Mouse (Mus musculus) stomach, postnatal 0 days (tissue): ENCODE measurements around the gene Gm45062. TPM values are rescaled to one million over a fixed set of nuclear protein-coding genes. Genes with fewer than 3 reads are reported as not detected.

Experiments
- ATAC-seq: fragments of 200-750 bp; cut with Nextera tagmentation; 2 replicates; pipeline ENCODE4 v1.8.0; 2017; ENCODE audit not compliant: low FRiP score, low TSS enrichment
- DNase-seq: peaks from one replicate; pipeline ENCODE4 v3.0.0-alpha.2; 2016; ENCODE audit warnings: low spot score
- H3K27ac ChIP-seq: fragments of 300-500 bp; sonication (generic); replicated peaks from 2 replicates; pipeline ENCODE4 v1.5.1; 2014; ENCODE audit warnings: mild to moderate bottlenecking, control low read depth
- H3K27me3 ChIP-seq: fragments of 300-500 bp; sonication (generic); 2 replicates; pipeline ENCODE4 v1.6.1; 2014; ENCODE audit warnings: low read length; ENCODE audit not compliant: control insufficient read depth, insufficient read depth
- H3K36me3 ChIP-seq: fragments of 300-500 bp; sonication (generic); 2 replicates; pipeline ENCODE4 v1.6.1; 2014; ENCODE audit warnings: low read length, mixed read lengths; ENCODE audit not compliant: control insufficient read depth, insufficient read depth
- H3K4me1 ChIP-seq: fragments of 300-500 bp; sonication (generic); replicated peaks from 2 replicates; pipeline ENCODE4 v1.6.1; 2014; ENCODE audit warnings: antibody characterized with exemption; ENCODE audit not compliant: control insufficient read depth, insufficient read depth
- H3K4me2 ChIP-seq: fragments of 300-500 bp; sonication (generic); replicated peaks from 2 replicates; pipeline ENCODE4 v1.6.1; 2014; ENCODE audit warnings: low read depth, mild to moderate bottlenecking, control low read depth, moderate library complexity
- H3K4me3 ChIP-seq: fragments of 300-500 bp; sonication (generic); 2 replicates; pipeline ENCODE4 v1.5.1; 2014; ENCODE audit warnings: low read depth, low read length, control low read depth
- H3K9ac ChIP-seq: fragments of 300-500 bp; sonication (generic); 2 replicates; pipeline ENCODE4 v1.6.1; 2014; ENCODE audit warnings: mild to moderate bottlenecking, low read length, control low read depth, mixed read lengths
- H3K9me3 ChIP-seq: fragments of 300-500 bp; sonication (generic); 2 replicates; pipeline ENCODE4 v1.6.1; 2016; ENCODE audit warnings: low read length; ENCODE audit not compliant: control insufficient read depth
- CTCF ChIP-seq: IDR thresholded peaks from 2 replicates; pipeline ENCODE4 v1.5.1; 2016; ENCODE audit warnings: antibody characterized with exemption, low read depth, mild to moderate bottlenecking, moderate library complexity
- EP300 ChIP-seq: optimal IDR thresholded peaks from 2 replicates; pipeline ENCODE3; 2016; ENCODE audit warnings: antibody characterized with exemption
- WGBS: fragments of 180-500 bp; shearing (Covaris S2); extraction: QIAGEN DNeasy Blood & Tissue Kit; methylation state at CpG from one replicate; pipeline ENCODE4 v1.1.7; 2014; 5-methylcytosine and 5-hydroxymethylcytosine counted together
- polyA plus RNA-seq: library from polyadenylated mRNA; unstranded; fragments of >200 nt; fragmentation: Nextera tagmentation; extraction: Ambion mirVana; gene quantifications from 2 replicates; pipeline ENCODE4 v1.2.1, GENCODE M21; 2015

The Gm45062 gene
- polyA plus RNA-seq, 1 experiment from 2014 or later = 1.9 TPM

DNA sequence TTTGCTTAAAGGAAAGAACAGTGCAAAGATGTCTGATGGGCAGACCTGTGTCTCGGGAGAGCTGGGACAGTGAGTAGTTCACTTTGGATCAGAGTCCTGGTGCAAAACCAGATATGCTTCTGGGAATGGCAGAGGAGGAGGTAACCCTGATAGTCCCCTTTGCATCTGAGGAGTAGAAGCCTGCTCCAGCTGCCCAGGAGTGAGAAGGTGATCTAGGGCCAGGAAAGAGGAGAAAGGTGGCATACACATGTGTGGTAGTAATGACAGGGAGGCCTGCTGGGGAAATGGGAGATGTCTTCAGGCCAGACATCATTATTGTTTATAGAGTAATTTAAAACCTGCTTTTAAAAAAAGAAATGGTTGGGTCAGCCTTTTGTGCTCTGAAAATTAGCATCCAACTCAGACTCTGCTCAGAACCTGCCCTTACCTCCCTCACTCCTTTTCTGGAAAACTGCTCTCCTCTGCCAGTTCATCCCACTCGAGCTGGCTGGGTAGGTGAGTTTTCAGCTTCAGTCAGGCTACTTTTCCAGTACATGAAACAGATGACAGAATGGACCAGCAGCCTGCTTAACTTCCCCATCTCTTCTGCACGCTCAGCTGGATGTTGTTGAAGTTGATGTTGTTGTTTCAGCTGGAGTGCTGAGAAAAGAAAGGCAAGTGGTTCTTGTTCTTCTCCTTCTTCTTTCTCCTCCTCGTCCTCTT is 160.4 kb downstream of the Gm45062 start:
- no peak for ATAC-seq
- H3K27ac ChIP-seq = no peak overlapping the region
- H3K36me3 ChIP-seq = no peaks in the 10 kb centered on the region
- no peaks in the 10 kb centered on the region for H3K27me3 ChIP-seq
- H3K4me1 ChIP-seq = no peaks in the 10 kb centered on the region
- no peaks in the 10 kb centered on the region for H3K9me3 ChIP-seq
- 60% methylated on average over 4 of the region's 4 CpGs for WGBS
- no peak overlapping the region for H3K9ac ChIP-seq
- no peak for DNase-seq
- H3K4me3 ChIP-seq = no peak overlapping the region
- TF ChIP-seq EP300 = no peak
- no peak for TF ChIP-seq CTCF
- no peak overlapping the region for H3K4me2 ChIP-seq

DNA sequence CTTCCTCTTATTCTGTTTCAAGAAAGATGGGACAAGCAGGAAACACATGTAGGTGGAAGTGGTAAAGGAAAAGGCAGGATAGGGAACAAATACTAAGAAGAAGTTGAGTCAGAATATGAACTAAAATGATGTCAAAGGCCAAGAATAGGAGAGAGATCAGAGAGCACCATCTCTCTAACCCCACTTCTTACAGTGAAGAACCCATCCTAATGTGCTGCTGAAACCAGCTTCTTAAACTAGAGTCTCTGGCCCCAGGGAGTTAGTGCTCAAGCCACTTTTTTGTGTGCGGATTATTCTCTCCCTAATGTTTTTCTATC is 160.9 kb downstream of the Gm45062 start:
- H3K27ac ChIP-seq = no peak overlapping the region
- no peak overlapping the region for H3K4me2 ChIP-seq
- H3K27me3 ChIP-seq = no peaks in the 10 kb centered on the region
- H3K36me3 ChIP-seq = no peaks in the 10 kb centered on the region
- WGBS = 96% methylated on average over 1 of the region's 1 CpGs
- H3K9ac ChIP-seq = no peak overlapping the region
- TF ChIP-seq CTCF (no peak), EP300 (no peak)
- DNase-seq (no peak), ATAC-seq (no peak)
- no peaks in the 10 kb centered on the region for H3K9me3 ChIP-seq
- no peak overlapping the region for H3K4me3 ChIP-seq
- no peaks in the 10 kb centered on the region for H3K4me1 ChIP-seq

DNA sequence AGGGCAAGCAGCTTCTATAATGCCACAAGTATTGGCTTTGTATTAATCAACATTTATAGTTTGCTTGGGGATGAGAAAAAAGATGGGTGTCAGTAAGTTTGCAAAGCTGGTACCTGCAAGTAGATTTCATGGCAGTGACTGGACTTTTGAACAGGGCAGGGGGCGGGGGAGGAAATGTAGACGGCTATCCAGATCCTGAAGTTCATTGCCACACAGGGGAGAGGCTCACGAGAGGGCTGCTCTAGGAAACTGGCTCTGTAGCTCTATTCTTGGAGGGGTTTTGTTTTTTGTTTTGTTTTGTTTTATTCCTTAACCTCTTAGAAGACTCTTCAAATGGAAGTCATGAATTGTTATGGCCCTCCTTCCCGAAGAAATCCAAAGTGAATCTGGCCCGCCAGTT is 162.2 kb downstream of the Gm45062 start:
- Histone ChIP-seq H3K4me1 (no peaks in the 10 kb centered on the region), H3K27me3 (no peaks in the 10 kb centered on the region), H3K4me2 (no peak overlapping the region), H3K9me3 (no peaks in the 10 kb centered on the region), H3K4me3 (no peak overlapping the region), H3K36me3 (no peaks in the 10 kb centered on the region), H3K9ac (no peak overlapping the region), H3K27ac (no peak overlapping the region)
- ATAC-seq = no peak
- WGBS = 80% methylated on average over 5 of the region's 5 CpGs
- no peak for TF ChIP-seq EP300
- no peak for TF ChIP-seq CTCF
- no peak for DNase-seq

DNA sequence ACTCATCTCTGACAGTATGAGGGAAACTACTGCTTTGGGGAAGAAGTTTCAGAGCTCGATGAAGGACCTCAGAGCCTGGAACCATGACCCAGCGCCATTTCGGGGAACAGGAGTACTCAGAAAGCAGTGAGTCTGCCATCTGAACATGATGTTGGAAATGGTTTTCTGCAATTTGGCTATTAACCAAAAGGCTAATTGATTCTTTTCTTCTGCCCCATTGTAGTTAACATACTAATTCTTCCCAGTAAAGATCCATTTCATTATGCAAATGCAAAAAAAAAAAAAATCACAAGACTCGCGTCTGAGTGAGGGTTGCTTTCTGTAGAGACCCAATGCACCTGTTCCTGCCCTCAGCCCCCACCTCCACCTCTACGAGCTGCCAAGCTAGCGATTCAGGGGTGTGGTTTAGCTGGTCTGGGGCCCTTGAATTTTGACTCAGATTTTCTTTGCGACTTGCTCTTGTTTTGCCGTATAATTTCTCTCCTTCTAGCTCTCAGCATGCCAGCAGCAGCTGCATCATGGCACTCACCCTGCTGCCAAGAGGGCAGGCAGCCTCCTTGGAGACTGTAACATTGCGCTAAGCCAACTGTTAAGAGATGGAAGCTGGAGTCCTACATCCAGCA is 162.8 kb downstream of the Gm45062 start:
- Histone ChIP-seq H3K9ac (no peak overlapping the region), H3K36me3 (no peaks in the 10 kb centered on the region), H3K27ac (no peak overlapping the region), H3K4me2 (no peak overlapping the region), H3K4me3 (no peak overlapping the region), H3K4me1 (no peaks in the 10 kb centered on the region), H3K27me3 (no peaks in the 10 kb centered on the region), H3K9me3 (no peaks in the 10 kb centered on the region)
- TF ChIP-seq CTCF (no peak), EP300 (no peak)
- 79% methylated on average over 10 of the region's 10 CpGs for WGBS
- DNase-seq = no peak
- ATAC-seq = no peak

DNA sequence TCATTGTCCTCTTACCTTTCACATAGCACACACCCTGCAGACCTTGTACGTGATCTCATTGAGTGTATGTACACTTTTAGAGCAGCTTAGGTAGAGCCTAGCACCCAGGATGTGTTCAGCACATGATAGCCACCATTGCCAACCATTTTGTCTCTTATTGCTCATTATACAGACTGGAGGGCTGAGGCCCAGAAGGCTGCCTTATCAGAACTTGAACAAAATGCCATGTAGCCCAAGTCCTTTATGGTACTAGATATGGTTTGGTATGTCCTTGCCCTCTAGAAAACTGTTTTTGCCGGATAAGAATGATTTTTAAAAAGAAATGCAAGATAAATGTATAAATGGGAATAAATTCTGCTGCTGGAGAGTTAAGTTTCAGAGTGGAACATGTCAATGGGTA is 163.9 kb downstream of the Gm45062 start:
- TF ChIP-seq CTCF (no peak), EP300 (no peak)
- H3K36me3 ChIP-seq = no peaks in the 10 kb centered on the region
- H3K4me2 ChIP-seq = no peak overlapping the region
- H3K9ac ChIP-seq = no peak overlapping the region
- no peaks in the 10 kb centered on the region for H3K4me1 ChIP-seq
- H3K27me3 ChIP-seq = no peaks in the 10 kb centered on the region
- H3K9me3 ChIP-seq = no peaks in the 10 kb centered on the region
- 86% methylated on average over 2 of the region's 2 CpGs for WGBS
- no peak for DNase-seq
- no peak for ATAC-seq
- H3K4me3 ChIP-seq = no peak overlapping the region
- no peak overlapping the region for H3K27ac ChIP-seq

DNA sequence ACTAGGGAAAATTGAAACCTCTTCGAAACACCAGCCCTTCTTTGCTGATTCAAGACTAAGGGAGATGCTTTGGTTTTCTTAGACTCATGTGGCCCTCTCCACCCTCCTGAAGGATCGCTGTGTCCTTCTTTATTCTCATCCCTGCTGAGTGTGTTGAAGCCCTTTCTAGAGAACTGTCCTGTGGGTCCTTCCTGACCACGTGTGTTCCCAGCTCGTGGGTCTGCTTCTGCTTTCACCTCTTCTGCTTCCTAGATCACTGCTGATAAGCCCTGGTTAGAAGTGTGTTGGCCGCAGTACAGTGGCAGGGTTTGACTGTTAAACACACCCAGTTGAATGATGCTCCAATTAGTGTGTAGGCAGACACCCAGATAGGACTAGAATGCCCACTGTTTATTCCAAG is 168.4 kb downstream of the Gm45062 start:
- Histone ChIP-seq H3K4me1 (no peaks in the 10 kb centered on the region), H3K9ac (no peak overlapping the region), H3K27me3 (no peaks in the 10 kb centered on the region), H3K36me3 (no peaks in the 10 kb centered on the region), H3K4me3 (no peak overlapping the region), H3K9me3 (no peaks in the 10 kb centered on the region), H3K27ac (no peak overlapping the region), H3K4me2 (no peak overlapping the region)
- 66% methylated on average over 5 of the region's 5 CpGs for WGBS
- no peak for TF ChIP-seq EP300
- TF ChIP-seq CTCF = no peak
- ATAC-seq (no peak), DNase-seq (no peak)
